Mouse (Mus musculus) C2C12 (cell line): ENCODE data around the gene Dexi. TPM values are rescaled to one million over a fixed set of nuclear protein-coding genes. Genes with fewer than 3 reads are reported as not detected.

Experiments used
- H3K27me3 ChIP-seq: one replicate; pipeline ENCODE4 v1.6.1; 2011; ENCODE audit not compliant: control insufficient read depth, insufficient read depth, insufficient read length
- H3K36me3 ChIP-seq: one replicate; pipeline ENCODE4 v1.6.1; 2011; ENCODE audit not compliant: control insufficient read depth, insufficient read depth
- H3K4me3 ChIP-seq: one replicate; pipeline ENCODE4 v1.5.1; 2011; ENCODE audit warnings: mild to moderate bottlenecking, control low read depth; ENCODE audit not compliant: poor library complexity, insufficient read depth, severe bottlenecking
- H3K79me2 ChIP-seq: one replicate; pipeline ENCODE4 v1.6.1; 2011; ENCODE audit not compliant: control insufficient read depth, insufficient read depth
- H3K79me3 ChIP-seq: one replicate; pipeline ENCODE4 v1.6.1; 2011; ENCODE audit warnings: low read depth, control low read depth
- H3ac ChIP-seq: one replicate; pipeline ENCODE3; 2011; ENCODE audit warnings: low read depth; ENCODE audit not compliant: control insufficient read depth, insufficient read length
- CEBPB ChIP-seq: IDR thresholded peaks from one replicate; pipeline ENCODE4 v1.6.1; 2011; ENCODE audit warnings: low read depth, mild to moderate bottlenecking, control low read depth, moderate library complexity
- CTCF ChIP-seq: IDR thresholded peaks from one replicate; pipeline ENCODE4 v1.5.1; 2011; ENCODE audit not compliant: control insufficient read depth, insufficient read depth, insufficient read length
- FOSL1 ChIP-seq: IDR thresholded peaks from one replicate; pipeline ENCODE4 v1.8.0; 2011; ENCODE audit warnings: mild to moderate bottlenecking, low read length; ENCODE audit not compliant: poor library complexity, insufficient read depth, severe bottlenecking
- MAX ChIP-seq: IDR thresholded peaks from one replicate; pipeline ENCODE4 v1.6.1; 2011; ENCODE audit warnings: mild to moderate bottlenecking, control low read depth
- MYOD1 ChIP-seq: IDR thresholded peaks from one replicate; pipeline ENCODE4 v1.6.1; 2011; ENCODE audit warnings: low read depth; ENCODE audit not compliant: control insufficient read depth, insufficient read length
- MYOG ChIP-seq: IDR thresholded peaks from one replicate; pipeline ENCODE4 v1.6.1; 2011; ENCODE audit not compliant: control insufficient read depth, insufficient read length; ENCODE audit errors: extremely low read depth
- USF1 ChIP-seq: IDR thresholded peaks from one replicate; pipeline ENCODE4 v1.6.1; 2011; ENCODE audit warnings: low read depth, mild to moderate bottlenecking, control low read depth, moderate library complexity
- polyA plus RNA-seq: library from polyadenylated mRNA; unstranded; fragments of >200 nt; fragmentation: generic; extraction: Trizol; gene quantifications from one replicate; pipeline ENCODE4 v1.2.1, GENCODE M21; 2012; ENCODE audit warnings: missing spikeins

Dexi gene
- polyA plus RNA-seq, 1 experiment = 17.1 TPM

GRCm38 (mm10) chr16:10575915-10576314, 33.1 kb upstream of the Dexi start:
- Histone ChIP-seq H3K4me3 (no peak overlapping the region), H3ac (no peak overlapping the region), H3K27me3 (no peaks in the 10 kb centered on the region), H3K79me2 (no peaks in the 10 kb centered on the region), H3K36me3 (peaks cover 23% of the 10 kb centered on the region), H3K79me3 (no peaks in the 10 kb centered on the region)
- no peak for TF ChIP-seq MYOG
- TF ChIP-seq USF1 = no peak
- no peak for TF ChIP-seq MYOD1
- TF ChIP-seq CTCF = no peak
- no peak for TF ChIP-seq CEBPB
- TF ChIP-seq FOSL1 = no peak
- TF ChIP-seq MAX = no peak

GRCm38 (mm10) chr16:10574936-10575335, 32.1 kb upstream of the Dexi start:
- no peak overlapping the region for H3K4me3 ChIP-seq
- H3K36me3 ChIP-seq = peaks cover 19% of the 10 kb centered on the region
- H3K79me2 ChIP-seq = no peaks in the 10 kb centered on the region
- no peaks in the 10 kb centered on the region for H3K27me3 ChIP-seq
- no peak overlapping the region for H3ac ChIP-seq
- no peaks in the 10 kb centered on the region for H3K79me3 ChIP-seq
- TF ChIP-seq USF1 = no peak
- no peak for TF ChIP-seq MYOD1
- TF ChIP-seq CTCF = no peak
- TF ChIP-seq MYOG = no peak
- TF ChIP-seq MAX = no peak
- TF ChIP-seq FOSL1 = no peak
- no peak for TF ChIP-seq CEBPB

- TF ChIP-seq FOSL1 (no peak), MAX (no peak), CTCF (no peak), CEBPB (no peak), USF1 (no peak), MYOD1 (no peak), MYOG (no peak)
- Histone ChIP-seq H3ac (no peak overlapping the region), H3K79me3 (no peaks in the 10 kb centered on the region), H3K36me3 (peaks cover 10% of the 10 kb centered on the region), H3K4me3 (no peak overlapping the region), H3K79me2 (no peaks in the 10 kb centered on the region), H3K27me3 (no peaks in the 10 kb centered on the region)
Observed at GRCm38 (mm10) chr16:10571820-10572219, 29.0 kb upstream of the Dexi start.

- no peak for TF ChIP-seq FOSL1
- no peak for TF ChIP-seq CEBPB
- peak; percentile 76 for TF ChIP-seq CTCF
- TF ChIP-seq MAX = no peak
- no peak for TF ChIP-seq MYOG
- TF ChIP-seq MYOD1 = no peak
- no peak for TF ChIP-seq USF1
- Histone ChIP-seq H3K79me2 (no peaks in the 10 kb centered on the region), H3K27me3 (no peaks in the 10 kb centered on the region), H3K79me3 (no peaks in the 10 kb centered on the region), H3ac (no peak overlapping the region), H3K4me3 (no peak overlapping the region), H3K36me3 (peaks cover 10% of the 10 kb centered on the region)
Observed at GRCm38 (mm10) chr16:10570708-10571107, 27.9 kb upstream of the Dexi start.

GRCm38 (mm10) chr16:10569809-10570395, 27.0 kb upstream of the Dexi start:
- Histone ChIP-seq H3K27me3 (no peaks in the 10 kb centered on the region), H3ac (no peak overlapping the region), H3K79me3 (no peaks in the 10 kb centered on the region), H3K4me3 (no peak overlapping the region), H3K36me3 (peaks cover 10% of the 10 kb centered on the region), H3K79me2 (no peaks in the 10 kb centered on the region)
- no peak for TF ChIP-seq MYOD1
- no peak for TF ChIP-seq MYOG

- Histone ChIP-seq H3K36me3 (peaks cover 4% of the 10 kb centered on the region), H3K4me3 (no peak overlapping the region)
Observed at GRCm38 (mm10) chr16:10567153-10567552, 24.3 kb upstream of the Dexi start.

More at GRCm38 (mm10) chr16:10567153-10567552, 24.3 kb upstream of the Dexi start:
- H3K27me3 ChIP-seq = no peaks in the 10 kb centered on the region
- TF ChIP-seq MYOG (no peak), CEBPB (no peak), CTCF (no peak), MYOD1 (no peak), USF1 (no peak), FOSL1 (no peak), MAX (no peak)
- H3ac ChIP-seq = no peak overlapping the region
- H3K79me3 ChIP-seq = no peaks in the 10 kb centered on the region
- H3K79me2 ChIP-seq = no peaks in the 10 kb centered on the region
